Comparison of ENCODE assay signal across 15 mouse cellular contexts in genomic region chr8:120462611-120463010, GRCm38 (mm10).
DNase-seq lines count a peak whose midpoint lies in the region; ATAC-seq and TF ChIP-seq lines count a peak whose summit lies in the region.
"Had no signal": no experiment of that assay in that cellular context is flagged by ENCODE, and none has a peak within 500 bp of the region (broad histone marks: within the 10 kb centered on the region; RNA-seq: fewer than 3 reads in every experiment).

No protein-coding gene starts in this region.

- no peak overlapping the region for H3K9ac ChIP-seq in heart, embryonic 11.5 days (ENCODE audit: low read depth, low read length)
- no peak overlapping the region for H3K9ac ChIP-seq in heart, adult 2 months (ENCODE audit: low read depth, low read length)
- H3K9ac ChIP-seq in liver, embryonic 11.5 days (ENCODE audit: low read depth, low read length), result no peak overlapping the region
- H3K9ac ChIP-seq in hindbrain, embryonic 12.5 days, result peak overlapping the region; percentile 9
- no peak overlapping the region; the same call in 1 of the 2 replicates for H3K9ac ChIP-seq in midbrain, embryonic 15.5 days
- H3K9ac ChIP-seq: embryonic facial prominence, embryonic 13.5 days had no signal

- TF ChIP-seq CTCF in heart, adult 2 months (IDR thresholded peaks at IDR 0.05), result no peak

- no peaks in the 10 kb centered on the region for H3K36me3 ChIP-seq in heart, embryonic 11.5 days (ENCODE audit: control insufficient read depth, insufficient read depth, low read length)
- no peaks in the 10 kb centered on the region for H3K36me3 ChIP-seq in heart, adult 2 months (ENCODE audit: control insufficient read depth, insufficient read depth, low read length)
- H3K36me3 ChIP-seq in liver, embryonic 11.5 days (ENCODE audit: control insufficient read depth, insufficient read depth, low read length), result no peaks in the 10 kb centered on the region
- H3K36me3 ChIP-seq in hindbrain, embryonic 12.5 days, result no peaks in the 10 kb centered on the region
- H3K36me3 ChIP-seq in midbrain, embryonic 15.5 days (replicated peaks), result no peaks in the 10 kb centered on the region
- H3K36me3 ChIP-seq: embryonic facial prominence, embryonic 13.5 days; limb, embryonic 10.5 days had no signal

- peaks cover 47% of the 10 kb centered on the region for H3K4me1 ChIP-seq in heart, embryonic 11.5 days (ENCODE audit: control insufficient read depth, insufficient read depth, low read length)
- H3K4me1 ChIP-seq in heart, adult 2 months (ENCODE audit: control insufficient read depth, insufficient read depth, low read length), result peaks cover 3% of the 10 kb centered on the region
- H3K4me1 ChIP-seq in liver, embryonic 11.5 days (replicated peaks; ENCODE audit: control insufficient read depth, insufficient read depth, low read length), result peaks cover 47% of the 10 kb centered on the region
- H3K4me1 ChIP-seq in hindbrain, embryonic 12.5 days, result peaks cover 76% of the 10 kb centered on the region
- H3K4me1 ChIP-seq in midbrain, embryonic 15.5 days, result peaks cover 64% of the 10 kb centered on the region

- H3K79me2 ChIP-seq in heart, adult 2 months (replicated peaks; ENCODE audit: control insufficient read depth, insufficient read depth, low read length), result no peaks in the 10 kb centered on the region

- intact Hi-C loops in heart, adult 2 months (cut with DNase I), result no loop called here

- no peak for TF ChIP-seq EP300 in heart, adult 2 months (IDR thresholded peaks at IDR 0.05; ENCODE audit: insufficient read depth, low read depth, low read length)

- DNase-seq in heart, adult 2 months, result no peak
- no peak for DNase-seq in liver, embryonic 11.5 days (ENCODE audit: low spot score)
- DNase-seq in liver, result no peak
- DNase-seq in thymus, postnatal 0 days (ENCODE audit: low spot score), result no peak
- no peak for DNase-seq in thymus, postnatal 25 days
- DNase-seq: cerebellum, postnatal 25 days; kidney, adult 2 months; right cerebral cortex, adult 18-20 months; thymus, adult 2 months had no signal

- no peaks in the 10 kb centered on the region for H3K9me3 ChIP-seq in heart, embryonic 11.5 days (replicated peaks; ENCODE audit: control insufficient read depth, low read length)
- no peaks in the 10 kb centered on the region for H3K9me3 ChIP-seq in liver, embryonic 11.5 days (ENCODE audit: control insufficient read depth, low read length)
- H3K9me3 ChIP-seq in hindbrain, embryonic 12.5 days (replicated peaks), result no peaks in the 10 kb centered on the region
- H3K9me3 ChIP-seq in midbrain, embryonic 15.5 days, result no peaks in the 10 kb centered on the region
- H3K9me3 ChIP-seq: embryonic facial prominence, embryonic 13.5 days; limb, embryonic 10.5 days had no signal

- H3K4me2 ChIP-seq in heart, embryonic 11.5 days, result peak overlapping the region; percentile 54
- peak overlapping the region; percentile 49 for H3K4me2 ChIP-seq in liver, embryonic 11.5 days
- H3K4me2 ChIP-seq in hindbrain, embryonic 12.5 days (replicated peaks), result no peak overlapping the region
- H3K4me2 ChIP-seq in midbrain, embryonic 15.5 days, result no peak overlapping the region
- H3K4me2 ChIP-seq: embryonic facial prominence, embryonic 13.5 days had no signal

- no peak for TF ChIP-seq POLR2A in heart, adult 2 months (IDR thresholded peaks at IDR 0.05; ENCODE audit: insufficient read depth, low read depth, low read length)

- no peak overlapping the region for H3K4me3 ChIP-seq in heart, embryonic 11.5 days (ENCODE audit: low read depth, low read length)
- H3K4me3 ChIP-seq in heart, adult 2 months, result no peak overlapping the region
- no peak overlapping the region for H3K4me3 ChIP-seq in liver, embryonic 11.5 days (ENCODE audit: low read depth, low read length)
- no peak overlapping the region for H3K4me3 ChIP-seq in hindbrain, embryonic 12.5 days
- no peak overlapping the region for H3K4me3 ChIP-seq in midbrain, embryonic 15.5 days
- H3K4me3 ChIP-seq: embryonic facial prominence, embryonic 13.5 days; limb, embryonic 10.5 days; myocyte had no signal

- no peak for ATAC-seq in heart, embryonic 11.5 days (replicated peaks; ENCODE audit: insufficient number of reproducible peaks, low FRiP score, low TSS enrichment)
- no peak for ATAC-seq in liver, embryonic 11.5 days (replicated peaks; ENCODE audit: low FRiP score)
- no peak for ATAC-seq in hindbrain, embryonic 12.5 days (ENCODE audit: low FRiP score)
- ATAC-seq in midbrain, embryonic 15.5 days (replicated peaks), result no peak

- WGBS in heart, embryonic 11.5 days (ENCODE audit: insufficient replicate concordance), result 60% methylated on average over 6 of the region's 6 CpGs
- WGBS in heart, adult 2 months, result 73% methylated on average over 6 of the region's 6 CpGs
- 63% methylated on average over 6 of the region's 6 CpGs for WGBS in liver, embryonic 11.5 days
- WGBS in hindbrain, embryonic 12.5 days, result 72% methylated on average over 6 of the region's 6 CpGs
- 64% methylated on average over 6 of the region's 6 CpGs for WGBS in midbrain, embryonic 15.5 days

- H3K27ac ChIP-seq in heart, embryonic 11.5 days (ENCODE audit: low read depth, low read length), result peak overlapping the region; percentile 67
- H3K27ac ChIP-seq in heart, adult 2 months, result no peak overlapping the region
- no peak overlapping the region for H3K27ac ChIP-seq in liver, embryonic 11.5 days (ENCODE audit: low read depth, low read length)
- H3K27ac ChIP-seq in hindbrain, embryonic 12.5 days, result peak overlapping the region; percentile 72
- peak overlapping the region; percentile 73 for H3K27ac ChIP-seq in midbrain, embryonic 15.5 days
- H3K27ac ChIP-seq: embryonic facial prominence, embryonic 13.5 days; limb, embryonic 10.5 days had no signal

- H3K27me3 ChIP-seq in heart, embryonic 11.5 days (ENCODE audit: control insufficient read depth, insufficient read depth, low read length), result 0 out of 2 replicates have a peak, but pooled peaks cover 3% of the 10 kb centered on the region
- H3K27me3 ChIP-seq in heart, adult 2 months (ENCODE audit: control insufficient read depth, insufficient read depth, low read length), result no peaks in the 10 kb centered on the region
- 0 out of 2 replicates have a peak, but pooled peaks cover 4% of the 10 kb centered on the region for H3K27me3 ChIP-seq in liver, embryonic 11.5 days (replicated peaks; ENCODE audit: control insufficient read depth, insufficient read depth, low read length)
- H3K27me3 ChIP-seq in hindbrain, embryonic 12.5 days, result peaks cover 4% of the 10 kb centered on the region
- 0 out of 2 replicates have a peak, but pooled peaks cover 5% of the 10 kb centered on the region for H3K27me3 ChIP-seq in midbrain, embryonic 15.5 days (replicated peaks)
- H3K27me3 ChIP-seq: embryonic facial prominence, embryonic 13.5 days had no signal

Comparison
In these comparisons a context has a peak if more than half of its experiments do, and no peak if none do; other contexts are left out.
1. H3K27ac ChIP-seq: peak in heart, embryonic 11.5 days (single experiment), hindbrain, embryonic 12.5 days (single experiment) and midbrain, embryonic 15.5 days (single experiment); none in heart, adult 2 months (single experiment) and liver, embryonic 11.5 days (single experiment).
2. H3K4me2 ChIP-seq: peak in heart, embryonic 11.5 days (single experiment) and liver, embryonic 11.5 days (single experiment); none in hindbrain, embryonic 12.5 days (single experiment) and midbrain, embryonic 15.5 days (single experiment).